Mouse (Mus musculus) urinary bladder, postnatal 0 days (tissue): ENCODE measurements around the gene Ttc36. TPM values are rescaled to one million over a fixed set of nuclear protein-coding genes. Genes with fewer than 3 reads are reported as not detected.

Experiments used
- polyA plus RNA-seq: library from polyadenylated mRNA; unstranded; fragments of >200 nt; fragmentation: Nextera tagmentation; extraction: Ambion mirVana; gene quantifications from 2 replicates; pipeline ENCODE4 v1.2.1, GENCODE M21; 2015

Gene Ttc36
- 0.82 and 2.0 TPM in 2 replicates for polyA plus RNA-seq

GRCm38 (mm10) chr9:44802808-44803450 is at the start of gene Ttc36:
Ttc36 (minus strand) TSS chr9:44803072.

GRCm38 (mm10) chr9:44799102-44799957 is 3.5 kb downstream of the Ttc36 start, which contains the start of gene Tmem25:
Tmem25 (minus strand) TSS chr9:44799307.

GRCm38 (mm10) chr9:44767101-44768028 is 35.5 kb downstream of the Ttc36 start, which contains the start of the genes Arcn1 and Ift46:
Arcn1 (minus strand) TSS chr9:44767845.
Ift46 (plus strand) TSS chr9:44767908.

Other genes starting within 250 kb of the Ttc36 start
- gene Cxcr5, start 241.2 kb downstream of the Ttc36 start, polyA plus RNA-seq: 0.13 and 0.19 TPM in 2 replicates
- 10.2 and 11.2 TPM in 2 replicates for gene Ddx6, start 198.2 kb downstream of the Ttc36 start, polyA plus RNA-seq
- not detected in 2 replicates for gene Treh, start 129.8 kb downstream of the Ttc36 start, polyA plus RNA-seq
- gene Phldb1, start 67.9 kb downstream of the Ttc36 start, polyA plus RNA-seq: 22.6 and 23.0 TPM in 2 replicates
- gene Arcn1, start 35.2 kb downstream of the Ttc36 start, polyA plus RNA-seq: 114 and 138 TPM in 2 replicates
- gene Ift46, start 35.2 kb downstream of the Ttc36 start, polyA plus RNA-seq: 52.6 and 52.9 TPM in 2 replicates
- 0.83 and 1.4 TPM in 2 replicates for gene Tmem25, start 3.8 kb downstream of the Ttc36 start, polyA plus RNA-seq
- gene Kmt2a, start 78.2 kb upstream of the Ttc36 start, polyA plus RNA-seq: 5.4 and 6.0 TPM in 2 replicates
- gene Atp5l, start 117.7 kb upstream of the Ttc36 start, polyA plus RNA-seq: 960 and 1,026 TPM in 2 replicates
- 14.1 and 14.8 TPM in 2 replicates for gene Ube4a, start 162.5 kb upstream of the Ttc36 start, polyA plus RNA-seq
- not detected in 2 replicates for gene Cd3g, start 177.4 kb upstream of the Ttc36 start, polyA plus RNA-seq
- gene Cd3d, start 178.7 kb upstream of the Ttc36 start, polyA plus RNA-seq: not detected in 2 replicates
- gene Cd3e, start 206.6 kb upstream of the Ttc36 start, polyA plus RNA-seq: not detected in 2 replicates
- gene Mpzl2, start 236.7 kb upstream of the Ttc36 start, polyA plus RNA-seq: 28.8 and 36.6 TPM in 2 replicates